Mouse (Mus musculus) left cerebral cortex, adult 2 months (tissue): ENCODE measurements around the gene Gm6890. TPM values are rescaled to one million over a fixed set of nuclear protein-coding genes. Genes with fewer than 3 reads are reported as not detected.
"Not testable (repeated sequence)": the region's sequence is repeated elsewhere in the genome, so short reads cannot be mapped to it uniquely, and the experiment has no call there.

Source experiments
- DNase-seq, 2 experiments: peaks; one replicate each; pipeline ENCODE4 v3.0.0; 2021 to 2022; ENCODE audit warnings: low spot score in 2 of 2, mixed read lengths in 1 of 2; ENCODE audit errors: extremely low spot score in 1 of 2
- H3K27ac ChIP-seq: fragments of 200-600 bp; 2 replicates; pipeline ENCODE4 v1.8.1; 2022
- H3K4me3 ChIP-seq: fragments of 200-600 bp; 2 replicates; pipeline ENCODE4 v1.8.1; 2022
- CTCF ChIP-seq: fragments of 200-600 bp; IDR thresholded peaks from 2 replicates; pipeline ENCODE4 v1.8.1; 2022; ENCODE audit warnings: antibody characterized with exemption, mild to moderate bottlenecking, moderate library complexity
- intact Hi-C: fragments of 180-260 bp; cut with DNase I; formaldehyde crosslinking; loops from one replicate; pipeline ENCODE4 v1.15.1; 2025
- long read RNA-seq, 2 experiments: library from polyadenylated mRNA; stranded (forward); transcript quantifications; one replicate each; pipeline ENCODE4 v2.0.0; 2021; ENCODE audit warnings: borderline mapping rate in 2 of 2
- total RNA-seq, 2 experiments: library from RNA; stranded (reverse); gene quantifications; 2 replicates each; pipeline ENCODE4 v1.2.3; 2021

The Gm6890 gene
- not detected for total RNA-seq
- long read RNA-seq, experiment 1 = 0 reads
- long read RNA-seq, experiment 2 = 0 reads

GRCm38 (mm10) chrX:74740627-74741026, at the start of gene Gm6890:
TSS of gene Gm6890 (plus strand) at chrX:74740927.
- intact Hi-C loops, DNase-seq, H3K4me3 ChIP-seq, H3K27ac ChIP-seq: not testable (repeated sequence)

- intact Hi-C loops, H3K4me3 ChIP-seq, H3K27ac ChIP-seq: not testable (repeated sequence)
Observed at GRCm38 (mm10) chrX:74726195-74726594, 14.5 kb upstream of the Gm6890 start.

GRCm38 (mm10) chrX:74770715-74771114, 30.0 kb downstream of the Gm6890 start:
- H3K27ac ChIP-seq, H3K4me3 ChIP-seq, DNase-seq: not testable (repeated sequence)
- intact Hi-C loops = loop anchor here (1.0 kb wide), 1 partner anchor 26 kb away; no protein-coding TSS in a partner anchor
- peak; percentile 27; the same call in 1 of the 2 replicates for TF ChIP-seq CTCF

More at GRCm38 (mm10) chrX:74726195-74726594, 14.5 kb upstream of the Gm6890 start:
- DNase-seq = not testable (repeated sequence)

Other genes starting within 250 kb of the Gm6890 start
- gene Olfr1326-ps1, start 166.0 kb upstream of the Gm6890 start, total RNA-seq = not detected
- not detected for gene Olfr1325, start 148.2 kb upstream of the Gm6890 start, total RNA-seq
- gene Gm5640, start 95.3 kb upstream of the Gm6890 start, total RNA-seq = under 1 TPM; 0.27 to 0.30 TPM
- gene Gm5936, start 96.3 kb downstream of the Gm6890 start, total RNA-seq = under 1 TPM in 1 of 2 experiments, not detected in 1; 0.20 TPM